Mouse (Mus musculus): Measurements from ENCODE around the gene Dnah2. TPM values are rescaled to one million over a fixed set of nuclear protein-coding genes. Genes with fewer than 3 reads are reported as not detected.

The Dnah2 gene
- total and polyA plus RNA-seq, 3 experiments = 0.04 to 0.07 TPM; not detected in 1

GRCm38 (mm10) chr11:69431829-69432639 is 116.9 kb downstream of the Dnah2 start (continued):
- peak; percentile 82 for TF ChIP-seq SIN3A (IDR thresholded peaks at IDR 0.05; ENCODE audit: low read length)
- no peak for TF ChIP-seq GABPA (IDR thresholded peaks at IDR 0.05; ENCODE audit: low read depth, low read length)
- TF ChIP-seq E2F4 (IDR thresholded peaks at IDR 0.05; ENCODE audit: borderline replicate concordance, low read depth, low read length) = no peak
- TF ChIP-seq CHD2 (IDR thresholded peaks at IDR 0.05; ENCODE audit: low read length) = no peak
- no peak for TF ChIP-seq ZKSCAN1 (IDR thresholded peaks at IDR 0.05; ENCODE audit: low read depth, low read length)
- no peak for TF ChIP-seq BHLHE40 (IDR thresholded peaks at IDR 0.05; ENCODE audit: borderline replicate concordance, low read depth, low read length)
- no peak for TF ChIP-seq TAL1 (IDR thresholded peaks at IDR 0.05; ENCODE audit: low read length)
- TF ChIP-seq CHD1 (IDR thresholded peaks at IDR 0.05; ENCODE audit: low read depth, low read length) = no peak
- no peak for TF ChIP-seq TCF12 (IDR thresholded peaks at IDR 0.05; ENCODE audit: low read depth, low read length)
- TF ChIP-seq ZMIZ1 (IDR thresholded peaks at IDR 0.05; ENCODE audit: low read depth, low read length) = no peak
- TF ChIP-seq POLR2AphosphoS2 (IDR thresholded peaks at IDR 0.05; ENCODE audit: low read length) = no peak
- TF ChIP-seq UBTF (IDR thresholded peaks at IDR 0.05; ENCODE audit: borderline replicate concordance, insufficient read depth, low read depth, low read length) = no peak

GRCm38 (mm10) chr11:69430631-69431030 is 118.3 kb downstream of the Dnah2 start:
- H3K9ac ChIP-seq (ENCODE audit: control insufficient read depth, low read depth, low read length, poor library complexity, severe bottlenecking) = no peak overlapping the region
- H3K27ac ChIP-seq (ENCODE audit: control insufficient read depth, low read depth, low read length) = no peak overlapping the region
- H3K36me3 ChIP-seq (ENCODE audit: control insufficient read depth in 1 of 2, insufficient read depth in 2 of 2, low read length in 2 of 2) = peaks cover 0 to 4% of the 10 kb centered on the region in 2 experiments; a peak in 2 of 4 replicates
- peaks cover 3 to 14% of the 10 kb centered on the region in 2 experiments for H3K4me1 ChIP-seq (ENCODE audit: control insufficient read depth in 1 of 2, insufficient read depth in 2 of 2, low read length in 2 of 2)
- DNase-seq (ENCODE audit: low read depth, low spot score) = no peak
- TF ChIP-seq CHD2 (IDR thresholded peaks at IDR 0.05; ENCODE audit: low read length) = no peak
- no peak for TF ChIP-seq USF2 (IDR thresholded peaks at IDR 0.05; ENCODE audit: borderline replicate concordance in 1 of 2, insufficient read depth in 1 of 2, low read depth in 1 of 2, low read length in 2 of 2)
- no peak for TF ChIP-seq ZNF384 (IDR thresholded peaks at IDR 0.05; ENCODE audit: low read depth, low read length)
- no peak for TF ChIP-seq GABPA (IDR thresholded peaks at IDR 0.05; ENCODE audit: low read depth, low read length)
- no peak for TF ChIP-seq JUND (IDR thresholded peaks at IDR 0.05; ENCODE audit: low read depth, low read length)
- no peak for TF ChIP-seq MEF2A (IDR thresholded peaks at IDR 0.05; ENCODE audit: extremely low read depth, insufficient replicate concordance, low read depth, low read length, poor library complexity, severe bottlenecking)
- TF ChIP-seq CTCF (IDR thresholded peaks at IDR 0.05 in 2 of 3, conservative IDR thresholded peaks at IDR 0.05 in 1 of 3; ENCODE audit: control insufficient read depth in 1 of 3, insufficient read depth in 1 of 3, low read depth in 2 of 3, low read length in 3 of 3, poor library complexity in 1 of 3, severe bottlenecking in 1 of 3) = no peak
- TF ChIP-seq USF1 (IDR thresholded peaks at IDR 0.05; ENCODE audit: low read depth, low read length) = no peak
- no peak for TF ChIP-seq KAT2A (conservative IDR thresholded peaks at IDR 0.05; ENCODE audit: low read depth, low read length)
- TF ChIP-seq MAZ (IDR thresholded peaks at IDR 0.05; ENCODE audit: low read depth, low read length) = no peak
- TF ChIP-seq MYB (IDR thresholded peaks at IDR 0.05; ENCODE audit: low read depth, low read length) = no peak
- TF ChIP-seq POLR2AphosphoS5 (IDR thresholded peaks at IDR 0.05; ENCODE audit: borderline replicate concordance, low read depth, low read length) = no peak
- TF ChIP-seq RAD21 (IDR thresholded peaks at IDR 0.05; ENCODE audit: low read depth, low read length) = no peak
- TF ChIP-seq UBTF (IDR thresholded peaks at IDR 0.05; ENCODE audit: borderline replicate concordance, insufficient read depth, low read depth, low read length) = no peak
- TF ChIP-seq TBP (IDR thresholded peaks at IDR 0.05; ENCODE audit: low read depth, low read length) = no peak
- TF ChIP-seq MYC (IDR thresholded peaks at IDR 0.05; ENCODE audit: low read depth, low read length) = no peak
- no peak for TF ChIP-seq SMC3 (IDR thresholded peaks at IDR 0.05; ENCODE audit: low read depth, low read length)
- TF ChIP-seq POLR2A (IDR thresholded peaks at IDR 0.05; ENCODE audit: control insufficient read depth in 1 of 2, insufficient read depth in 1 of 2, low read depth in 1 of 2, low read length in 2 of 2, poor library complexity in 1 of 2) = no peak
- H3K27me3 ChIP-seq (ENCODE audit: control insufficient read depth in 1 of 2, insufficient read depth in 2 of 2, low read length in 2 of 2) = peaks cover 0 to 6% of the 10 kb centered on the region in 2 experiments; a peak in 2 of 4 replicates
- no peak overlapping the region for H3K4me3 ChIP-seq (ENCODE audit: control insufficient read depth in 1 of 2, insufficient read depth in 1 of 2, low read depth in 2 of 2, low read length in 2 of 2)
- no peaks in the 10 kb centered on the region for H3K79me2 ChIP-seq (ENCODE audit: control insufficient read depth, insufficient read depth, low read length, poor library complexity)
- no peaks in the 10 kb centered on the region for H3K9me3 ChIP-seq (replicated peaks; ENCODE audit: insufficient read depth, low read length)

Measured in MEL (cell line).